11 mouse cellular contexts compared by ENCODE assay signal in the genomic region with DNA sequence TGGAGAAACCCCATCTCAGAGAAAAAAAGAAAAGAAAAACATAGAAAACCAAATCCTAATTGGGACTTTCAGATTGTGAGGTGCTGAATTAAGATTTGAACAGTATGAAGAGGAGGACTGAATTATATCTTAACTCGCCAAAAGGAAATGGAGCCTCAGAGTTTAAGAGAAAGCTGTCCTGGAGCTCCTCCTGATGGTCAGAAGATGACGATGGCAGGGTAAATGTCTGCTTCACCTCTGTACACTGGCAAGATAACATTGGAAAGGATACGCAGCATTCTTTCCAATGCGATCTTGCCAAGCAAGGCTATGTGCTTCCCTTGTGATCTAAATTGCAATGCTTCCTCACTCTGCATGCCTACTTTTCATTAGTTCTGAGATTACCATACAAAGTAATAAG. TPM values are rescaled to one million over a fixed set of nuclear protein-coding genes. Genes with fewer than 3 reads are reported as not detected.
DNase-seq lines count a peak whose midpoint lies in the region; ATAC-seq and TF ChIP-seq lines count a peak whose summit lies in the region.
"Had no signal": no experiment of that assay in that cellular context is flagged by ENCODE, and none has a peak within 500 bp of the region (broad histone marks: within the 10 kb centered on the region; RNA-seq: fewer than 3 reads in every experiment).

No protein-coding gene starts in this region.

- TF ChIP-seq EP300 in stomach, postnatal 0 days (optimal IDR thresholded peaks at IDR 0.05): no peak

- H3K4me1 ChIP-seq in stomach, postnatal 0 days (replicated peaks; ENCODE audit: control insufficient read depth, insufficient read depth): no peaks in the 10 kb centered on the region
- no peaks in the 10 kb centered on the region for H3K4me1 ChIP-seq in forebrain, embryonic 15.5 days
- H3K4me1 ChIP-seq: limb, embryonic 13.5 days had no signal

- TF ChIP-seq CTCF in stomach, postnatal 0 days (IDR thresholded peaks at IDR 0.05; ENCODE audit: low read depth): peak; percentile 64

- H3K9ac ChIP-seq in stomach, postnatal 0 days (ENCODE audit: low read length): no peak overlapping the region
- no peak overlapping the region for H3K9ac ChIP-seq in forebrain, embryonic 15.5 days (replicated peaks)
- H3K9ac ChIP-seq: limb, embryonic 13.5 days had no signal

- no peak for ATAC-seq in stomach, postnatal 0 days (ENCODE audit: low FRiP score, low TSS enrichment)
- ATAC-seq in forebrain, embryonic 15.5 days (replicated peaks): no peak

- no peak overlapping the region for H3K27ac ChIP-seq in stomach, postnatal 0 days (replicated peaks)
- H3K27ac ChIP-seq in forebrain, embryonic 15.5 days (replicated peaks): no peak overlapping the region
- H3K27ac ChIP-seq: limb, embryonic 13.5 days had no signal

- no peak overlapping the region for H3K4me2 ChIP-seq in stomach, postnatal 0 days (replicated peaks; ENCODE audit: low read depth)
- H3K4me2 ChIP-seq in forebrain, embryonic 15.5 days (replicated peaks): no peak overlapping the region
- H3K4me2 ChIP-seq: limb, embryonic 13.5 days had no signal

- no peaks in the 10 kb centered on the region for H3K36me3 ChIP-seq in stomach, postnatal 0 days (ENCODE audit: control insufficient read depth, insufficient read depth, low read length)
- H3K36me3 ChIP-seq in forebrain, embryonic 15.5 days: no peaks in the 10 kb centered on the region
- H3K36me3 ChIP-seq: limb, embryonic 13.5 days had no signal

- peaks cover 3% of the 10 kb centered on the region; the same call in 1 of the 2 replicates for H3K9me3 ChIP-seq in stomach, postnatal 0 days (ENCODE audit: control insufficient read depth, low read length)
- H3K9me3 ChIP-seq in forebrain, embryonic 15.5 days: no peaks in the 10 kb centered on the region

- 83% methylated on average over 4 of the region's 4 CpGs for WGBS in stomach, postnatal 0 days
- 82% methylated on average over 4 of the region's 4 CpGs for WGBS in forebrain, embryonic 15.5 days

- H3K27me3 ChIP-seq in stomach, postnatal 0 days (ENCODE audit: control insufficient read depth, insufficient read depth, low read length): no peaks in the 10 kb centered on the region
- no peaks in the 10 kb centered on the region for H3K27me3 ChIP-seq in forebrain, embryonic 15.5 days
- H3K27me3 ChIP-seq: limb, embryonic 13.5 days had no signal

- DNase-seq in adrenal gland, postnatal 14 days: peak; percentile 18
- DNase-seq in adrenal gland, adult 18-20 months (ENCODE audit: low spot score in 2 of 2): no peak
- peak; percentile 14 for DNase-seq in thymus, postnatal 0 days (ENCODE audit: low spot score)
- DNase-seq in thymus, postnatal 36 days: no peak
- peak; percentile 30 for DNase-seq in kidney, postnatal 10 days
- no peak for DNase-seq in stomach, postnatal 0 days (ENCODE audit: low spot score)
- DNase-seq in cerebellum, adult 8-10 months: no peak

- no peak overlapping the region for H3K4me3 ChIP-seq in stomach, postnatal 0 days (ENCODE audit: low read depth, low read length)
- no peak overlapping the region for H3K4me3 ChIP-seq in forebrain, embryonic 15.5 days
- H3K4me3 ChIP-seq: limb, embryonic 13.5 days had no signal

RNA-seq across cellular contexts. Expression of gene 4930558C23Rik, which starts 8.3 kb away (rescaled TPM):
- not detected in 2 replicates for total RNA-seq in adrenal gland, postnatal 14 days (2021)
- total RNA-seq in adrenal gland, adult 18-20 months (2021): not detected
- polyA plus RNA-seq in thymus, postnatal 0 days (2015; fragmentation: Nextera tagmentation; extraction: Ambion mirVana): not detected in 2 replicates
- 0.13 and 0.15 TPM in 2 replicates for polyA plus RNA-seq in stomach, postnatal 0 days (2015; fragmentation: Nextera tagmentation; extraction: Ambion mirVana)
- polyA plus RNA-seq in forebrain, embryonic 15.5 days (2015; fragmentation: Nextera tagmentation; extraction: Ambion mirVana): not detected in 2 replicates
- total RNA-seq: heart, postnatal 14 days had no signal
- polyA plus RNA-seq: embryonic facial prominence, embryonic 14.5 days had no signal

RNA-seq across cellular contexts. Expression of gene Setdb1, which starts 37.4 kb away (rescaled TPM):
- total RNA-seq in adrenal gland, postnatal 14 days (2021): 27.1 and 28.0 TPM in 2 replicates
- total RNA-seq in adrenal gland, adult 18-20 months (2021): 10 to 100 TPM; 20.0 to 25.2 TPM
- polyA plus RNA-seq in thymus, postnatal 0 days (2015; fragmentation: Nextera tagmentation; extraction: Ambion mirVana): 22.6 and 23.8 TPM in 2 replicates
- 8.6 and 9.2 TPM in 2 replicates for polyA plus RNA-seq in stomach, postnatal 0 days (2015; fragmentation: Nextera tagmentation; extraction: Ambion mirVana)
- 45.2 and 48.8 TPM in 2 replicates for polyA plus RNA-seq in forebrain, embryonic 15.5 days (2015; fragmentation: Nextera tagmentation; extraction: Ambion mirVana)

RNA-seq across cellular contexts. Expression of gene Arnt, which starts 39.8 kb away (rescaled TPM):
- total RNA-seq in adrenal gland, postnatal 14 days (2021): 58.4 and 62.9 TPM in 2 replicates
- total RNA-seq in adrenal gland, adult 18-20 months (2021): 10 to 100 TPM; 50.1 to 60.5 TPM
- 19.7 and 20.2 TPM in 2 replicates for polyA plus RNA-seq in thymus, postnatal 0 days (2015; fragmentation: Nextera tagmentation; extraction: Ambion mirVana)
- 14.2 and 15.3 TPM in 2 replicates for polyA plus RNA-seq in stomach, postnatal 0 days (2015; fragmentation: Nextera tagmentation; extraction: Ambion mirVana)
- 25.7 and 25.9 TPM in 2 replicates for polyA plus RNA-seq in forebrain, embryonic 15.5 days (2015; fragmentation: Nextera tagmentation; extraction: Ambion mirVana)

Comparison
In these comparisons a context has a peak if more than half of its experiments do, and no peak if none do; other contexts are left out.
1. DNase-seq: peak in adrenal gland, postnatal 14 days (single experiment), thymus, postnatal 0 days (single experiment) and kidney, postnatal 10 days (single experiment); none in adrenal gland, adult 18-20 months (0 of 2), thymus, postnatal 36 days (0 of 2), stomach, postnatal 0 days (single experiment) and cerebellum, adult 8-10 months (single experiment).